Mouse (Mus musculus) MEL (cell line): ENCODE measurements around the gene Tmem132c. TPM values are rescaled to one million over a fixed set of nuclear protein-coding genes. Genes with fewer than 3 reads are reported as not detected.

Experiments used
- DNase-seq: peaks from one replicate; pipeline ENCODE4 v3.0.0; 2011; ENCODE audit warnings: low read depth, low spot score
- H3K27ac ChIP-seq: 2 replicates; pipeline ENCODE4 v1.5.1; 2012; ENCODE audit warnings: low read depth, mild to moderate bottlenecking, control low read depth, low read length, moderate library complexity; ENCODE audit not compliant: control insufficient read depth
- H3K27me3 ChIP-seq, 2 experiments: fragments of 150-350 bp in 1 of 2; sonication (generic) in 1 of 2; 2 replicates each; pipeline ENCODE4 v1.6.1; 2012; ENCODE audit warnings: low read length in 2 of 2, mild to moderate bottlenecking in 2 of 2, improper control_type of control experiment in 1 of 2, moderate library complexity in 1 of 2; ENCODE audit not compliant: insufficient read depth in 2 of 2, control insufficient read depth in 1 of 2
- H3K36me3 ChIP-seq, 2 experiments: 2 replicates each; pipeline ENCODE4 v1.6.1; 2012 to 2014; ENCODE audit warnings: low read length in 2 of 2, improper control_type of control experiment in 1 of 2, inconsistent platforms in 1 of 2, mild to moderate bottlenecking in 1 of 2; ENCODE audit not compliant: insufficient read depth in 2 of 2, control insufficient read depth in 1 of 2
- H3K4me1 ChIP-seq, 2 experiments: fragments of 150-350 bp in 1 of 2; sonication (generic) in 1 of 2; 2 replicates each; pipeline ENCODE4 v1.6.1; 2012; ENCODE audit warnings: low read length in 2 of 2, improper control_type of control experiment in 1 of 2, mild to moderate bottlenecking in 1 of 2; ENCODE audit not compliant: insufficient read depth in 2 of 2, control insufficient read depth in 1 of 2
- H3K4me3 ChIP-seq, 2 experiments: fragments of 150-350 bp in 1 of 2; sonication (generic) in 1 of 2; 2 replicates each; pipeline ENCODE4 v1.5.1; 2012; ENCODE audit warnings: low read depth in 2 of 2, low read length in 2 of 2, mild to moderate bottlenecking in 2 of 2, moderate library complexity in 2 of 2, control low read depth in 1 of 2, improper control_type of control experiment in 1 of 2; ENCODE audit not compliant: control insufficient read depth in 1 of 2, insufficient read depth in 1 of 2
- H3K79me2 ChIP-seq: 2 replicates; pipeline ENCODE4 v1.6.1; 2012; ENCODE audit warnings: mild to moderate bottlenecking, low read length, moderate library complexity; ENCODE audit not compliant: control insufficient read depth, poor library complexity, insufficient read depth
- H3K9ac ChIP-seq: 2 replicates; pipeline ENCODE4 v1.6.1; 2012; ENCODE audit warnings: low read depth, mild to moderate bottlenecking, control low read depth, low read length, moderate library complexity; ENCODE audit not compliant: control insufficient read depth, poor library complexity, severe bottlenecking
- H3K9me3 ChIP-seq: fragments of 150-350 bp; sonication (generic); replicated peaks from 2 replicates; pipeline ENCODE4 v1.6.1; 2012; ENCODE audit warnings: mild to moderate bottlenecking, low read length, improper control_type of control experiment, moderate library complexity; ENCODE audit not compliant: insufficient read depth
- BHLHE40 ChIP-seq: IDR thresholded peaks from 2 replicates; pipeline ENCODE4 v1.6.1; 2012; ENCODE audit warnings: low read depth, mild to moderate bottlenecking, inconsistent platforms, low read length, improper control_type of control experiment, borderline replicate concordance
- CTCF ChIP-seq, 3 experiments: IDR thresholded peaks in 2 of 3; conservative IDR thresholded peaks in 1 of 3; 2 replicates each; pipeline ENCODE4 v1.5.1; 2011 to 2012; ENCODE audit warnings: low read length in 3 of 3, low read depth in 2 of 3, mild to moderate bottlenecking in 2 of 3, improper control_type of control experiment in 1 of 3, inconsistent platforms in 1 of 3, mixed read lengths in 1 of 3, moderate library complexity in 1 of 3; ENCODE audit not compliant: control insufficient read depth in 1 of 3, insufficient read depth in 1 of 3, poor library complexity in 1 of 3, severe bottlenecking in 1 of 3
- GATA1 ChIP-seq: IDR thresholded peaks from 2 replicates; pipeline ENCODE4 v1.6.1; 2011; ENCODE audit warnings: low read depth, low read length, improper control_type of control experiment
- HCFC1 ChIP-seq: IDR thresholded peaks from 2 replicates; pipeline ENCODE4 v1.6.1; 2012; ENCODE audit warnings: low read depth, mild to moderate bottlenecking, inconsistent platforms, low read length, improper control_type of control experiment, moderate library complexity
- MAX ChIP-seq: IDR thresholded peaks from 2 replicates; pipeline ENCODE4 v1.6.1; 2011; ENCODE audit warnings: low read length, improper control_type of control experiment
- MXI1 ChIP-seq: IDR thresholded peaks from 2 replicates; pipeline ENCODE4 v1.6.1; 2011; ENCODE audit warnings: mild to moderate bottlenecking, low read depth, low read length, improper control_type of control experiment
- RAD21 ChIP-seq: IDR thresholded peaks from 2 replicates; pipeline ENCODE4 v1.6.1; 2011; ENCODE audit warnings: mild to moderate bottlenecking, low read depth, low read length, improper control_type of control experiment
- SIN3A ChIP-seq: IDR thresholded peaks from 2 replicates; pipeline ENCODE4 v1.6.1; 2012; ENCODE audit warnings: low read length, improper control_type of control experiment, inconsistent platforms
- SMC3 ChIP-seq: IDR thresholded peaks from 2 replicates; pipeline ENCODE4 v1.6.1; 2011; ENCODE audit warnings: low read depth, low read length, improper control_type of control experiment
- TCF12 ChIP-seq: IDR thresholded peaks from 2 replicates; pipeline ENCODE4 v1.6.1; 2014; ENCODE audit warnings: low read depth, mild to moderate bottlenecking, inconsistent platforms, low read length, improper control_type of control experiment, moderate library complexity
- USF2 ChIP-seq, 2 experiments: IDR thresholded peaks; 2 replicates each; pipeline ENCODE4 v1.6.1; 2011 to 2012; ENCODE audit warnings: improper control_type of control experiment in 2 of 2, low read length in 2 of 2, borderline replicate concordance in 1 of 2, inconsistent platforms in 1 of 2, low read depth in 1 of 2, mild to moderate bottlenecking in 1 of 2; ENCODE audit not compliant: insufficient read depth in 1 of 2
- ZC3H11A ChIP-seq: IDR thresholded peaks from 2 replicates; pipeline ENCODE4 v1.6.1; 2012; ENCODE audit warnings: low read depth, mild to moderate bottlenecking, inconsistent platforms, low read length, improper control_type of control experiment
- ZKSCAN1 ChIP-seq: IDR thresholded peaks from 2 replicates; pipeline ENCODE4 v1.6.1; 2012; ENCODE audit warnings: low read depth, mild to moderate bottlenecking, inconsistent platforms, low read length, improper control_type of control experiment, moderate library complexity
- polyA plus RNA-seq, 2 experiments: library from polyadenylated mRNA; stranded (reverse) in 1 of 2; unstranded in 1 of 2; fragments of >175 nt in 1 of 2; fragments of >200 nt in 1 of 2; gene quantifications; 2 replicates each; pipeline versions ENCODE4 v1.2.1 to v1.2.4; 2012; ENCODE audit warnings: low replicate concordance in 2 of 2, low read depth in 1 of 2; ENCODE audit not compliant: insufficient read length in 2 of 2, insufficient read depth in 1 of 2, missing spikeins in 1 of 2
- total RNA-seq: library from RNA; depleted of rRNA; stranded (reverse); fragments of 300-350 nt; gene quantifications from 2 replicates; pipeline ENCODE4 v1.2.3, GENCODE M21; 2012

Tmem132c gene
- total and polyA plus RNA-seq, 3 experiments, result not detected

DNA sequence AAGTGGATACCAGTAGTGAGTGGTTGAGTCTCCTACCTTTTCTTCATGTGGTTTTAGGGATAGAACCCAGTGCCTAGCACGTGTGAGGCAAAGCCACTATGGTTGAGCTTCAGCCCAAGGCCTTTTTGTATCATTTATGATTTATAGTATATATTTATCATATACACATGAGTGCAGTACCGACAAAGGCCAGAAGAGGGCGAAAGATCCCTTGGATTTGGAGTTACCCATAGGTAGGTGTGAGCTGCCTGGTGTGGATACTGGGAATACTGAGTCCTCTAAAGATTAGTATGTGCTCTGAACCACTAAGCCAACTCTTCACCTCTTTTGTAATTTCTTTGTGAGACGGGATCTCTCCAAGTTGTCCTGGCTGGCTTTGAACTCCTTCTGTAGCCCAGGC lies 212.0 kb downstream of the Tmem132c start:
- Histone ChIP-seq H3K4me3 (no peak overlapping the region), H3K9ac (no peak overlapping the region), H3K27ac (no peak overlapping the region), H3K27me3 (no peaks in the 10 kb centered on the region), H3K9me3 (no peaks in the 10 kb centered on the region), H3K4me1 (no peaks in the 10 kb centered on the region), H3K79me2 (no peaks in the 10 kb centered on the region), H3K36me3 (no peaks in the 10 kb centered on the region)
- TF ChIP-seq CTCF (IDR thresholded peaks at IDR 0.05 in 2 of 3, conservative IDR thresholded peaks at IDR 0.05 in 1 of 3; ENCODE audit: control insufficient read depth in 1 of 3, insufficient read depth in 1 of 3, low read depth in 2 of 3, low read length in 3 of 3, poor library complexity in 1 of 3, severe bottlenecking in 1 of 3) (peak in 2 of 3 experiments; percentile 28 to 30; a peak in 2 of 6 replicates), MXI1 (no peak), SMC3 (0 out of 2 replicates have a peak, but pooled peaks have one; percentile 24), RAD21 (peak; percentile 11; the same call in 1 of the 2 replicates), TCF12 (no peak)
- DNase-seq, result peak; percentile 10

DNA sequence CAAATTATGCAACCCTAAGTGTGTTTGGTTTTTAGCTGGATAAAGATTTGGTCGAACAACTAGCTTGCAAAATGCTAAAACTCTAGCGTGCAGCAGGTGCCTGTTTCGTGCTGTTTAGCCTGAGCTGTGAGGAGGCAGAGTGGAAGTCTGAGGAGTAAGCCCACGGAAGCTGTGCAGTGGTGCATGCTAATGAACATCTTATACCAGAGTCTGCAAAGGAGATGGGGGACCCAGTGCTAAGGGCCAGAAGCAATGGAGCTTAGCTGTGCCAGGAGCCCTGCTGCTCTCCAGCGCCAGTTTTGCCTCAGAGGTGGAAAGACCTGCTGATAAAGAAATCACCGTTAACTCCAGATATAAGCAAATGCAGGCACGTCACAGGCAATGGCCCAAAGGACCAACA lies 212.5 kb downstream of the Tmem132c start:
- H3K36me3 ChIP-seq, result no peaks in the 10 kb centered on the region
- no peaks in the 10 kb centered on the region for H3K4me1 ChIP-seq
- no peaks in the 10 kb centered on the region for H3K79me2 ChIP-seq
- no peak overlapping the region for H3K9ac ChIP-seq
- DNase-seq, result no peak
- no peak overlapping the region for H3K4me3 ChIP-seq
- H3K9me3 ChIP-seq, result no peaks in the 10 kb centered on the region
- TF ChIP-seq USF2 (IDR thresholded peaks at IDR 0.05; ENCODE audit: borderline replicate concordance in 1 of 2, insufficient read depth in 1 of 2, low read depth in 1 of 2, low read length in 2 of 2) (no peak), SIN3A (no peak), BHLHE40 (no peak), ZKSCAN1 (no peak), MAX (no peak)
- TF ChIP-seq, all 39 proteins: peak for 0
- H3K27me3 ChIP-seq, result no peaks in the 10 kb centered on the region
- H3K27ac ChIP-seq, result no peak overlapping the region

DNA sequence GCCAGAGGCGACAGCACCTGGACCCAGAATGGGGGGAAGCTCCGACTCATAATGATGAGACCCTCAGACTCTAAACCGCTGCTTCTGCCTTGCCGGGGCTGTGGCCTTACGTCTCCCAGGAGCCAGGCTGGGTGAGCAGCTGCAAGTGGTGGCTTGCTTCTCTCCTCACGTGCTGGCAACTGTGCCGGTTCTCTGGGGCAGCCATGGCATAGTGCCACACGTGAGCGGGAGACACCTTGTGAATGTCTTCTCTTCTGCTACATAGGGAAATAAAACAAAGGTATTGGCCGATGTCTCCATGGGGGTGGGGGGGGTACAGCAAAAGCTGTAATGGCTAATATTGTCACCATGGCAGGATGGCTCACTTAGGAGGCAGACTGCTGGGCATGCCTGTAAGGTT lies 214.5 kb downstream of the Tmem132c start:
- Histone ChIP-seq H3K27me3 (no peaks in the 10 kb centered on the region), H3K27ac (no peak overlapping the region), H3K9me3 (no peaks in the 10 kb centered on the region), H3K4me1 (no peaks in the 10 kb centered on the region), H3K9ac (no peak overlapping the region), H3K4me3 (no peak overlapping the region), H3K79me2 (no peaks in the 10 kb centered on the region), H3K36me3 (no peaks in the 10 kb centered on the region)
- TF ChIP-seq HCFC1 (no peak), ZC3H11A (no peak), GATA1 (no peak)
- DNase-seq, result no peak
